Mouse (Mus musculus) left cerebral cortex, adult 2 months (tissue): ENCODE measurements at regions not wholly inside any gene's neighbourhood (a gene's known extent, or its start where the extent isn't known, plus 50 kb on each side); places are given as distances from the start of the nearest gene placed in this dataset.

Source experiments
- DNase-seq, 2 experiments: peaks; one replicate each; pipeline ENCODE4 v3.0.0; 2021 to 2022; ENCODE audit warnings: low spot score in 2 of 2, mixed read lengths in 1 of 2; ENCODE audit errors: extremely low spot score in 1 of 2
- H3K27ac ChIP-seq: fragments of 200-600 bp; 2 replicates; pipeline ENCODE4 v1.8.1; 2022
- H3K4me3 ChIP-seq: fragments of 200-600 bp; 2 replicates; pipeline ENCODE4 v1.8.1; 2022
- CTCF ChIP-seq: fragments of 200-600 bp; IDR thresholded peaks from 2 replicates; pipeline ENCODE4 v1.8.1; 2022; ENCODE audit warnings: antibody characterized with exemption, mild to moderate bottlenecking, moderate library complexity
- intact Hi-C: fragments of 180-260 bp; cut with DNase I; formaldehyde crosslinking; loops from one replicate; pipeline ENCODE4 v1.15.1; 2025

GRCm38 (mm10) chr16:68017672-68018071, 397.0 kb upstream of the Cadm2 start:
- no peak for DNase-seq
- H3K4me3 ChIP-seq = no peak overlapping the region
- intact Hi-C loops = no loop called here
- no peak for TF ChIP-seq CTCF
- H3K27ac ChIP-seq = no peak overlapping the region

GRCm38 (mm10) chr16:67989671-67990070, 369.0 kb upstream of the Cadm2 start:
- no peak overlapping the region for H3K27ac ChIP-seq
- TF ChIP-seq CTCF = no peak
- no peak overlapping the region for H3K4me3 ChIP-seq
- no peak for DNase-seq
- intact Hi-C loops = no loop called here

DNA sequence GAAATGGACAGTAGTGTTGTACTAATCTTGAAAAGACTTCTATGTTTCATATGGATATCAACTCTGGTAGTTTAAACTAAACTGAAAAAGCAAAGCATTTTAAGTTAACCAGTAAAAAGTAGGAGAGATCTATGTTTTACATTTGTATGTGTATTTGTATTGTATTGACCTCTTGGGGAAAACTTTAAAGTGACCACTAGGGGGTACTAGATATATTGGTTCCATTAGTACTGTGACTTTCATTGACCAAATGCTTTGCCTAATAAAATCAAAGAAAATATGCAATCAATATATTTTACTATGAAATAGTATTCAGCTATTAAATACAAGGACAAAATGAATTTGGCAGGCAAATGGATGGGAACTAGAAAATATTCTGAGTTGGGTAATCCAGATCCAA, 355.9 kb upstream of the Cadm2 start:
- peak; percentile 31 for TF ChIP-seq CTCF
- DNase-seq = no peak
- no peak overlapping the region for H3K27ac ChIP-seq
- no peak overlapping the region for H3K4me3 ChIP-seq
- intact Hi-C loops = no loop called here

- peak in 1 of 2 experiments; percentile 13 for DNase-seq
- Histone ChIP-seq H3K4me3 (no peak overlapping the region), H3K27ac (no peak overlapping the region; the same call in 1 of the 2 replicates)
- TF ChIP-seq CTCF = no peak
- intact Hi-C loops = loop anchor here (1.0 kb wide), 1 partner anchor 347 kb away; no protein-coding TSS in a partner anchor
Measured at GRCm38 (mm10) chr16:67968311-67969145, 347.8 kb upstream of the Cadm2 start.

- intact Hi-C loops = no loop called here
- Histone ChIP-seq H3K4me3 (no peak overlapping the region), H3K27ac (no peak overlapping the region)
- no peak for TF ChIP-seq CTCF
- no peak for DNase-seq
Measured at GRCm38 (mm10) chr16:67949112-67949511, 328.4 kb upstream of the Cadm2 start.

DNA sequence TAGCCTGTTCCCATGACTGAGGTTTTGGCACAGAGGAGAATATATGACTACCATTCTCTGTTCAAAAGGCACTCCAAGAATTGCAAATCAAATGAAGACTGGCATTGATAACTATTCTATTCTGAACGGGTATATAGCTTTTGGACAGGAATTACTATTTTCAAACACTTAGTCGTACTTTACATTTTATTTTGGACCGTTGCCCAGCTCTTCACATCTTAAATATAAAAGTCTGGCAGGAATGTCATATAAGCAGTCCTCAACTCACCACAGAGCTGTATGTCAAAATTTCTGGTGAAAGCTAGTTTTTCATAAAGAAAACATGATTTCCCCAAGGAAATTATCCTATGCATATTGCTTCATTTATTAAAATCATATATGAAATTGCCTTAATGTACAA, 323.7 kb upstream of the Cadm2 start:
- TF ChIP-seq CTCF = no peak
- intact Hi-C loops = no loop called here
- no peak for DNase-seq
- no peak overlapping the region for H3K27ac ChIP-seq
- no peak overlapping the region for H3K4me3 ChIP-seq

DNA sequence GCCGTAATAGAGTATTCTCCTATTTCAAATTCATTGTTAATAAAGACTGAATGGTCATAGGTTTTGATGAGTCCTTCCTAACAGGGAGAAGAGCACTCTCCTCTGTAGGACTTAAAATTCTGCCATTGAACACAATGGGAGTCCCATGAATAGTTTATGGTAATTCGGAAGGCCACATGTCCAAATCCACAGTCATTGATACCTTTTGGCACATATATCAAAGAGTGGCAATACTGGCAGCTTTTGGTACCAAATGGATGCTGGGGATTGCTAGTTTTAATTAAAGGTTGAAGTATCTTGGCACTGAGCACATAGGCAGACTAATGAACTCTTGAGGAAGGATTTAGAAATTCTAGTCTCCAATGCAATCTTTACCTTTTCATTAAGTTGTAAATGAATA, 298.5 kb upstream of the Cadm2 start:
- no peak overlapping the region for H3K4me3 ChIP-seq
- no peak for TF ChIP-seq CTCF
- intact Hi-C loops = no loop called here
- H3K27ac ChIP-seq = no peak overlapping the region
- DNase-seq = no peak

DNA sequence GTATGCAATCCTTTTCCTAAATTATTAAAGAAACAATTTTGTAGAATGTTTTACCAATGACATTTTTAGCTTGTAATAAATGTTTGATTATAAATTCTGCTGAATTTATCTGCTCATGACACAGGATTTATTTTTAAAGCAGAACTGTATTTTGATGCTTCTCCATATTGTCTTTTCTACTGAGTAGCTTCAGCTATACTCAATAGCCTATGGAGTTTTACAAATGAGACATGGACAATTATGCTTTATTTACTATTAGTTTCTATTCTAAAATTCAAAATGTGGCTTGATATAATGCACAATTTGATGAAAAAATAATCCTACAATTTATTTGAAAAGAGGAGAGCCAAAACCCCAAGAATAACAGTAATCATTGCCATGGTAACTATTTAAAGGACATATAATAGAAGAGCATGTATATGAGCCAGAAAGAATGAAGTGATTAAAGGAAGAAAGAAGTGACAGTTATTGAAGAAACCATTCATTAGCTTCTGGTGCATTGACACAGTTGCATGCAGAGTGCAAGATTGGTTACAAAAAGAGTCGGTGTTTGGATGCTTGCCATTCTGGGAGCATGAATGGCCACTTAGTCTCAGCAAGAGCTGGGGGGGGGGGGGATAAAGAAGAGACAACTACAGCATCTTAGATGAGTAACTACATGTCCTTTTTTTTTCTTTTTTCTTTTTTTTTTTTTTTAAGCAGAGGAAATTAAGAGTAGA, 250.8 kb upstream of the Cadm2 start:
- no peak for TF ChIP-seq CTCF
- Histone ChIP-seq H3K27ac (no peak overlapping the region), H3K4me3 (no peak overlapping the region)
- intact Hi-C loops = no loop called here
- no peak for DNase-seq

- DNase-seq = no peak
- H3K4me3 ChIP-seq = no peak overlapping the region
- H3K27ac ChIP-seq = no peak overlapping the region
- TF ChIP-seq CTCF = no peak
- intact Hi-C loops = no loop called here
Measured at GRCm38 (mm10) chr16:67850201-67850600, 229.5 kb upstream of the Cadm2 start.

DNA sequence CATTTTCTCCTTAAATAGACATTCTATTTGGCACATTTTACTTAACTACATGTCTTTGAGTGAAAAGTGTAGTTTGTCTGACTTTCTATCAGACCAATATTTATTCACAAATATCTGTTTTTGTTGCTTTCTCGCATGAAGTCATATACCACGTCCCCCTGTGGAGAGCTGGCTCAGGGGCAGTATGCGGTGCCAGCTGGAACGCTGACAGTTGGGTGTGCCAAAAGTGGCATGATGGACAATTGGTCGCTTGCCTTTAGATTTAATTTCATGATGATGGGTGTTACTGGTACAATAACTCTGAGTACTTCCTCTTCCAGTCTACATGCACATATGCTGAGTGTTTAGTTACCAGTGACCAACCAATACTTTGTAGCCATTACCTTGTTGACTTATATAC, 223.8 kb upstream of the Cadm2 start:
- no peak for TF ChIP-seq CTCF
- no peak for DNase-seq
- Histone ChIP-seq H3K4me3 (no peak overlapping the region), H3K27ac (no peak overlapping the region)
- intact Hi-C loops = no loop called here

DNA sequence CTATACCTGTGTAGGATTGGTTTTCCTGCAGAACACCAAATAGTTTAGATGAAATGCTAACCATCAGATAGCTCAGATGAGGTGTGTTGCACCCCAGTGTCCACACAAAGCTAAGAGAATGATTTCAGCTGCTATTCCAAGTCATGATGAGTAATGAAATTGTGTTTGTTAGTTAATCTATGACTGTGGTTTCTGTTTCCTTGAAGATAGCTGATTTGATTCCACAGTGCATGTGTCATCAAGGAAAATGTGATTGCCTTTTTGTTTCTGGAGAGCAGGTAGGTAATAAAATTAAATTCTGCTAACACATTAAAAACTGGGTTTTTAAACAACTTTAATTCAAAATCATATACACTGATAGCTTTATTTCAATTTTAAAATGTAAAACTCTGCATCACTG, 176.5 kb upstream of the Cadm2 start:
- intact Hi-C loops = no loop called here
- no peak overlapping the region for H3K27ac ChIP-seq
- TF ChIP-seq CTCF = no peak
- no peak for DNase-seq
- H3K4me3 ChIP-seq = no peak overlapping the region

GRCm38 (mm10) chr16:67776091-67776490, 155.4 kb upstream of the Cadm2 start:
- Histone ChIP-seq H3K4me3 (no peak overlapping the region), H3K27ac (no peak overlapping the region)
- TF ChIP-seq CTCF = peak; percentile 53
- intact Hi-C loops = loop anchor here (5.0 kb wide), 1 partner anchor 684 kb away; no protein-coding TSS in a partner anchor
- DNase-seq = peak; percentile 11 to 16

DNA sequence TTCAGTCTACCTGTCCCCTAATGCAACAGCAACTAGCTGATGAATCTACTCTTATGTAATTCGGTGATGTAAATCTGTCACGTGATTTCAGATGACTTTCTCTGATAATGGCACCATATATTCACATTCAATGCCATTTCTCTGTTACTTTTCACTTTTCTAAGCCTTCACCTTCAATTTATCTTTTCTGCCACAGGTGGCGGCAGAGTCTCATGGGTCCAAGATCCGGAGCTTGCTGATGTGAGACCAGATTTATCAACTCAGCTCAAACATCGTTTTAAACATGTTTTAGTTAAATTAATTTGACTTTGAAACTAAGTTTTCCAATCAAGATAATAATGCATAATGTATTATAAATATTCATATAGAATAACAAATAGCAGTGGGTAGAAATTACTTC, 148.4 kb upstream of the Cadm2 start:
- no peak overlapping the region for H3K27ac ChIP-seq
- intact Hi-C loops = no loop called here
- TF ChIP-seq CTCF = peak; percentile 53
- DNase-seq = no peak
- H3K4me3 ChIP-seq = no peak overlapping the region
